Mouse (Mus musculus): Measurements from ENCODE around the gene Etv3. TPM values are rescaled to one million over a fixed set of nuclear protein-coding genes. Genes with fewer than 3 reads are reported as not detected.

Etv3 gene
- total and polyA plus RNA-seq, 3 experiments = 12.6 to 24.1 (median 16.8) TPM

GRCm38 (mm10) chr3:87540028-87540675 is 14.9 kb downstream of the Etv3 start:
- in situ Hi-C loops (cut with MboI; ENCODE audit: low pct_ligation_motif_present, low pct_unique_long_range_greater_than_20kb, low sequenced_read_pairs) = no loop called here
- Histone ChIP-seq H3K27ac (ENCODE audit: insufficient read depth, low read depth) (no peak overlapping the region), H3K36me3 (replicated peaks in 1 of 2; ENCODE audit: control insufficient read depth in 1 of 2, insufficient read depth in 1 of 2, low read length in 1 of 2) (peaks cover 27 to 78% of the 10 kb centered on the region in 2 experiments), H3K4me1 (ENCODE audit: control insufficient read depth in 1 of 2, insufficient read depth in 2 of 2) (peaks cover 28 to 59% of the 10 kb centered on the region in 2 experiments), H3K4me3 (replicated peaks in 1 of 3; ENCODE audit: low read depth in 2 of 3, low read length in 2 of 3, poor library complexity in 1 of 3) (no peak overlapping the region), H3K9ac (ENCODE audit: insufficient read depth, low read depth) (no peak overlapping the region), H3K9me3 (replicated peaks; ENCODE audit: low read length) (no peaks in the 10 kb centered on the region), H3K4me2 (ENCODE audit: insufficient read depth, low read depth, poor library complexity, severe bottlenecking) (no peak overlapping the region), H3K79me2 (replicated peaks; ENCODE audit: control insufficient read depth, extremely low read depth, insufficient read depth, poor library complexity, severe bottlenecking) (no peaks in the 10 kb centered on the region; the same call in none of the 2 replicates), H3K27me3 (replicated peaks) (no peaks in the 10 kb centered on the region)
- no peak for TF ChIP-seq POLR2A (IDR thresholded peaks at IDR 0.05; ENCODE audit: low read depth, low read length)
- no peak for TF ChIP-seq ZKSCAN1 (IDR thresholded peaks at IDR 0.05; ENCODE audit: borderline replicate concordance, low read depth, low read length)
- no peak for DNase-seq (ENCODE audit: extremely low read depth)
- dilution Hi-C loops (cut with MboI; ENCODE audit: extremely low pct_ligation_motif_present, extremely low pct_unique_long_range_greater_than_20kb, low sequenced_read_pairs) = no loop called here

GRCm38 (mm10) chr3:87540714-87541113 is 15.5 kb downstream of the Etv3 start:
- Histone ChIP-seq H3K27ac (ENCODE audit: insufficient read depth, low read depth) (no peak overlapping the region), H3K4me3 (replicated peaks in 1 of 3; ENCODE audit: low read depth in 2 of 3, low read length in 2 of 3, poor library complexity in 1 of 3) (no peak overlapping the region), H3K79me2 (replicated peaks; ENCODE audit: control insufficient read depth, extremely low read depth, insufficient read depth, poor library complexity, severe bottlenecking) (no peaks in the 10 kb centered on the region; the same call in none of the 2 replicates), H3K36me3 (replicated peaks in 1 of 2; ENCODE audit: control insufficient read depth in 1 of 2, insufficient read depth in 1 of 2, low read length in 1 of 2) (peaks cover 22 to 72% of the 10 kb centered on the region in 2 experiments), H3K9me3 (replicated peaks; ENCODE audit: low read length) (no peaks in the 10 kb centered on the region), H3K4me2 (ENCODE audit: insufficient read depth, low read depth, poor library complexity, severe bottlenecking) (no peak overlapping the region), H3K27me3 (replicated peaks) (no peaks in the 10 kb centered on the region), H3K4me1 (ENCODE audit: control insufficient read depth in 1 of 2, insufficient read depth in 2 of 2) (peaks cover 28 to 59% of the 10 kb centered on the region in 2 experiments), H3K9ac (ENCODE audit: insufficient read depth, low read depth) (no peak overlapping the region)
- in situ Hi-C loops (cut with MboI; ENCODE audit: low pct_ligation_motif_present, low pct_unique_long_range_greater_than_20kb, low sequenced_read_pairs) (no loop called here), dilution Hi-C loops (cut with MboI; ENCODE audit: extremely low pct_ligation_motif_present, extremely low pct_unique_long_range_greater_than_20kb, low sequenced_read_pairs) (no loop called here)
- DNase-seq (ENCODE audit: extremely low read depth) = no peak
- TF ChIP-seq ZKSCAN1 (IDR thresholded peaks at IDR 0.05; ENCODE audit: borderline replicate concordance, low read depth, low read length) (no peak), USF2 (conservative IDR thresholded peaks at IDR 0.05; ENCODE audit: low read depth, low read length) (no peak), ZNF384 (IDR thresholded peaks at IDR 0.05; ENCODE audit: low read depth, low read length) (no peak), SMC3 (IDR thresholded peaks at IDR 0.05; ENCODE audit: low read depth, low read length) (no peak), KAT2A (IDR thresholded peaks at IDR 0.05; ENCODE audit: insufficient replicate concordance, low read length) (no peak), EP300 (IDR thresholded peaks at IDR 0.05; ENCODE audit: low read length) (no peak), RCOR1 (conservative IDR thresholded peaks at IDR 0.05; ENCODE audit: low read depth, low read length) (no peak), JUND (conservative IDR thresholded peaks at IDR 0.05; ENCODE audit: low read depth, low read length) (no peak), ETS1 (conservative IDR thresholded peaks at IDR 0.05; ENCODE audit: low read depth, low read length) (no peak), CHD1 (IDR thresholded peaks at IDR 0.05; ENCODE audit: low read depth, low read length) (no peak), PAX5 (IDR thresholded peaks at IDR 0.05; ENCODE audit: low read length) (no peak), CTCF (conservative IDR thresholded peaks at IDR 0.05 in 1 of 2, IDR thresholded peaks at IDR 0.05 in 1 of 2; ENCODE audit: low read depth in 2 of 2, low read length in 2 of 2) (no peak), RAD21 (IDR thresholded peaks at IDR 0.05; ENCODE audit: low read depth, low read length) (no peak), NRF1 (IDR thresholded peaks at IDR 0.05; ENCODE audit: low read depth, low read length) (no peak), ZMIZ1 (IDR thresholded peaks at IDR 0.05; ENCODE audit: low read depth, low read length) (no peak), MYC (IDR thresholded peaks at IDR 0.05; ENCODE audit: low read depth, low read length) (no peak), POLR2AphosphoS2 (IDR thresholded peaks at IDR 0.05; ENCODE audit: low read depth, low read length) (no peak), ELF1 (IDR thresholded peaks at IDR 0.05; ENCODE audit: low read depth, low read length) (no peak), POLR2A (IDR thresholded peaks at IDR 0.05; ENCODE audit: low read depth, low read length) (no peak), TCF12 (IDR thresholded peaks at IDR 0.05; ENCODE audit: low read depth, low read length) (no peak)
